Mouse (Mus musculus) kidney, adult 2 months (tissue): ENCODE data around the gene Ubac2.

Experiments
- CTCF ChIP-seq: fragments of 200-500 bp; conservative IDR thresholded peaks from 2 replicates; pipeline ENCODE4 v1.5.1; 2011; ENCODE audit warnings: low read depth, mild to moderate bottlenecking, control low read depth, low read length, moderate library complexity, mixed read lengths; ENCODE audit not compliant: insufficient read depth, insufficient read length
- POLR2A ChIP-seq: fragments of 200-500 bp; IDR thresholded peaks from one replicate; pipeline ENCODE4 v1.6.1; 2011; ENCODE audit warnings: low read depth, low read length, control low read depth

- no peak for TF ChIP-seq POLR2A
- no peak for TF ChIP-seq CTCF
These were observed 109.3 kb downstream of the Ubac2 start for GRCm38 (mm10) chr14:121987691-121988090.
